Mouse (Mus musculus) limb, embryonic 14.5 days (tissue): ENCODE measurements around the gene Mier1. TPM values are rescaled to one million over a fixed set of nuclear protein-coding genes. Genes with fewer than 3 reads are reported as not detected.
A peak's percentile ranks its signal among the peaks of the same experiment; 100 is the strongest.

Experiments used
- ATAC-seq: fragments of 200-750 bp; cut with Nextera tagmentation; 2 replicates; pipeline ENCODE4 v1.8.0; 2017; ENCODE audit warnings: low read depth, moderate number of reproducible peaks, moderate TSS enrichment; ENCODE audit not compliant: low FRiP score
- DNase-seq: peaks from one replicate; pipeline ENCODE4 v3.0.0-alpha.2; 2015; ENCODE audit warnings: low spot score
- H3K27ac ChIP-seq: fragments of 300-500 bp; sonication (generic); replicated peaks from 2 replicates; pipeline ENCODE4 v1.5.1; 2014; ENCODE audit warnings: low read depth, mild to moderate bottlenecking, low read length, moderate library complexity, mixed read lengths
- H3K27me3 ChIP-seq: fragments of 300-500 bp; sonication (generic); 2 replicates; pipeline ENCODE4 v1.6.1; 2014; ENCODE audit warnings: low read length, mixed read lengths; ENCODE audit not compliant: control insufficient read depth, insufficient read depth
- H3K36me3 ChIP-seq: fragments of 300-500 bp; sonication (generic); 2 replicates; pipeline ENCODE4 v1.6.1; 2014; ENCODE audit warnings: mild to moderate bottlenecking, low read length, moderate library complexity, mixed read lengths; ENCODE audit not compliant: control insufficient read depth, insufficient read depth
- H3K4me1 ChIP-seq: fragments of 300-500 bp; sonication (generic); 2 replicates; pipeline ENCODE4 v1.6.1; 2014; ENCODE audit warnings: antibody characterized with exemption, low read length, mixed read lengths; ENCODE audit not compliant: control insufficient read depth, insufficient read depth
- H3K4me2 ChIP-seq: fragments of 300-500 bp; sonication (generic); replicated peaks from 2 replicates; pipeline ENCODE4 v1.6.1; 2014; ENCODE audit warnings: low read depth, mild to moderate bottlenecking, low read length, moderate library complexity; ENCODE audit not compliant: severe bottlenecking
- H3K4me3 ChIP-seq: fragments of 300-500 bp; sonication (generic); replicated peaks from 2 replicates; pipeline ENCODE4 v1.5.1; 2014; ENCODE audit warnings: low read length
- H3K9ac ChIP-seq: fragments of 300-500 bp; sonication (generic); 2 replicates; pipeline ENCODE4 v1.6.1; 2014; ENCODE audit warnings: mild to moderate bottlenecking, low read depth, low read length, moderate library complexity; ENCODE audit not compliant: severe bottlenecking
- H3K9me3 ChIP-seq: fragments of 300-500 bp; sonication (generic); 2 replicates; pipeline ENCODE4 v1.6.1; 2016; ENCODE audit warnings: low read length; ENCODE audit not compliant: control insufficient read depth
- POLR2A ChIP-seq: fragments of 200-500 bp; IDR thresholded peaks from 2 replicates; pipeline ENCODE4 v1.8.0; 2012; ENCODE audit warnings: inconsistent platforms, mild to moderate bottlenecking, moderate library complexity, borderline replicate concordance; ENCODE audit not compliant: insufficient read depth, insufficient read length; ENCODE audit errors: extremely low read depth
- WGBS: fragments of 180-500 bp; shearing (Covaris S2); extraction: QIAGEN DNeasy Blood & Tissue Kit; methylation state at CpG from one replicate; pipeline ENCODE4 v1.1.7; 2014; 5-methylcytosine and 5-hydroxymethylcytosine counted together
- polyA plus RNA-seq, 2 experiments: library from polyadenylated mRNA; depleted of rRNA in 1 of 2; stranded (reverse) in 1 of 2; unstranded in 1 of 2; fragments of >200 nt; fragmentation: Nextera tagmentation in 1 of 2; extraction: Ambion mirVana in 1 of 2; gene quantifications; 2 replicates each; pipeline versions ENCODE4 v1.2.1 to v1.2.3; 2012 to 2014

Gene Mier1
- polyA plus RNA-seq, 2 experiments: 32.9 to 41.2 TPM

- H3K27ac ChIP-seq: no peak overlapping the region
- no peak overlapping the region for H3K4me2 ChIP-seq
- H3K4me3 ChIP-seq: no peak overlapping the region
- H3K9me3 ChIP-seq: no peaks in the 10 kb centered on the region
- TF ChIP-seq POLR2A: no peak
- peaks cover 52% of the 10 kb centered on the region for H3K36me3 ChIP-seq
- ATAC-seq (no peak), DNase-seq (no peak)
- 53% methylated on average over 4 of the region's 4 CpGs for WGBS
- H3K9ac ChIP-seq: no peak overlapping the region
- no peaks in the 10 kb centered on the region for H3K27me3 ChIP-seq
- H3K4me1 ChIP-seq: no peaks in the 10 kb centered on the region
Measured at GRCm38 (mm10) chr4:103199086-103199485, 84.9 kb downstream of the Mier1 start.

GRCm38 (mm10) chr4:103200046-103200445 lies 85.9 kb downstream of the Mier1 start:
- Histone ChIP-seq H3K4me3 (no peak overlapping the region), H3K27ac (no peak overlapping the region), H3K9ac (no peak overlapping the region), H3K9me3 (no peaks in the 10 kb centered on the region), H3K27me3 (no peaks in the 10 kb centered on the region), H3K4me2 (no peak overlapping the region), H3K4me1 (no peaks in the 10 kb centered on the region), H3K36me3 (peaks cover 54% of the 10 kb centered on the region)
- TF ChIP-seq POLR2A: no peak
- no peak for DNase-seq
- ATAC-seq: no peak
- 83% methylated on average over 1 of the region's 1 CpGs for WGBS

- WGBS: 84% methylated on average over 2 of the region's 2 CpGs
- H3K4me1 ChIP-seq: no peaks in the 10 kb centered on the region
- H3K4me2 ChIP-seq: no peak overlapping the region
- no peaks in the 10 kb centered on the region for H3K27me3 ChIP-seq
- H3K27ac ChIP-seq: no peak overlapping the region
- peaks cover 75% of the 10 kb centered on the region for H3K36me3 ChIP-seq
- no peak for ATAC-seq
- TF ChIP-seq POLR2A: no peak
- no peak overlapping the region for H3K9ac ChIP-seq
- H3K9me3 ChIP-seq: no peaks in the 10 kb centered on the region
- H3K4me3 ChIP-seq: no peak overlapping the region
- DNase-seq: no peak
Measured at GRCm38 (mm10) chr4:103203646-103204045, 89.5 kb downstream of the Mier1 start.

GRCm38 (mm10) chr4:103208553-103208952 lies 94.4 kb downstream of the Mier1 start:
- no peak overlapping the region for H3K27ac ChIP-seq
- ATAC-seq (no peak), DNase-seq (no peak)
- no peak overlapping the region for H3K4me2 ChIP-seq
- WGBS: 92% methylated on average over 1 of the region's 1 CpGs
- H3K27me3 ChIP-seq: no peaks in the 10 kb centered on the region
- TF ChIP-seq POLR2A: no peak
- H3K36me3 ChIP-seq: peaks cover 75% of the 10 kb centered on the region
- H3K9me3 ChIP-seq: no peaks in the 10 kb centered on the region
- H3K4me1 ChIP-seq: peaks cover 6% of the 10 kb centered on the region; the same call in 1 of the 2 replicates
- H3K4me3 ChIP-seq: no peak overlapping the region
- H3K9ac ChIP-seq: no peak overlapping the region

- 3% methylated on average over 30 of the region's 30 CpGs for WGBS
- peak overlapping the region; percentile 96 for H3K4me3 ChIP-seq
- H3K4me2 ChIP-seq: peak overlapping the region; percentile 72
- peak overlapping the region; percentile 98 for H3K9ac ChIP-seq
- H3K4me1 ChIP-seq: peaks cover 15% of the 10 kb centered on the region
- ATAC-seq (no peak), DNase-seq (no peak)
- H3K36me3 ChIP-seq: peaks cover 29% of the 10 kb centered on the region
- no peaks in the 10 kb centered on the region for H3K9me3 ChIP-seq
- H3K27ac ChIP-seq: peak overlapping the region; percentile 99
- no peaks in the 10 kb centered on the region for H3K27me3 ChIP-seq
- no peak for TF ChIP-seq POLR2A
Measured at GRCm38 (mm10) chr4:103213859-103214497, 99.8 kb downstream of the Mier1 start.
